Mouse (Mus musculus): ENCODE measurements around the gene B3gnt6.
"Not testable (repeated sequence)": the region's sequence is repeated elsewhere in the genome, so short reads cannot be mapped to it uniquely, and the experiment has no call there.

The B3gnt6 gene

DNA sequence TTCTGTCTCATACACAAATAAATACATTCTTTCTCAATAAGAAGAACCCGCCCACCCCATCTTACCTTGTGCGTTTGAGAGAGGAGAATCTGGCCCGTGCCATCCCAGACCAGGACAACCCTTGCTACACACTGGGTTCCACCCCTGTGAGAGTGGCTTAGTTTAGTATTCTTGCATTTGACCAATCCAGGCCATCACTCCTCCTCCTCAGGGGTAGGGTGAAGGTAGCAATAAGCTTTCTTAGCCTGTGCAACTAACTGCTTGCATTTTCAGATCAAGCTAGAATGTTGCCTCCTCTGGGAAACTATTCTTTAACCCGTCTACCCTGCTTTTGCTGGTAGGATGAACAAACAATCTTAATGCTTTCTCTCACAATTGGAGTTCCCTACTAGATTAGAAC, at the start of gene B3gnt6:
Gene B3gnt6, minus strand, starts transcription at position 101 of the 400 bp plus-strand sequence.
- DNase-seq, result no peak

DNA sequence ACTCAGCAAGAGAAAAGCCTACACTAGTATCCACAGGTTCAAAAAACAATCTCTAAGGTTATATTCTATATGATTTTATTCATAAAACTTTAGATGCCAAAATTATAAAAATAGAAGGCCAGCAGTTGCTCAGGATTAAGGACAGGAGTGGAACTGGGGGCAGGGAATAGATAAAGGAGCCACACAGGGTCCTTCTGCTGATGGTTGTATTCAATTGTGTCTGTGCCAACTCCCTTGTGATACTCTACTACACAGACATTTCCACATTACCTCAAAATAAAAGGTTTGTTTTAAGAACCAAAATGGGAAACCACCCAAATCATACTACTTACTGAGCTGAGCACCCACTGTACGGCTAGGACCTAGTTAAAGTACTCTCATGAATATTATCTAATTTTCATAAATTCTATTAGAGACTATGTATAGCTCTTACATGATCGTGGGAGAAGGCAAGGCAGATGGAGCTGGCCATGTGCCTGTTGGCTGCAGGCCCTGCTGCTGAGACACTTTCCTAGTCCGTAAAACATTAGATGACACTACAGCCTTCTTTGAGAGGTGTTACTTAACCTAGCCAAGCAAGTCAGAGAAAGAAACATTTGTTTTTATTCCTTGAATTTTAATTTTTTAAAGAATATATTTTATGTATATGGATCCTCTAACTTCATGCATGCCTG, 37.5 kb upstream of the B3gnt6 start:
- peak; percentile 42 for DNase-seq

DNA sequence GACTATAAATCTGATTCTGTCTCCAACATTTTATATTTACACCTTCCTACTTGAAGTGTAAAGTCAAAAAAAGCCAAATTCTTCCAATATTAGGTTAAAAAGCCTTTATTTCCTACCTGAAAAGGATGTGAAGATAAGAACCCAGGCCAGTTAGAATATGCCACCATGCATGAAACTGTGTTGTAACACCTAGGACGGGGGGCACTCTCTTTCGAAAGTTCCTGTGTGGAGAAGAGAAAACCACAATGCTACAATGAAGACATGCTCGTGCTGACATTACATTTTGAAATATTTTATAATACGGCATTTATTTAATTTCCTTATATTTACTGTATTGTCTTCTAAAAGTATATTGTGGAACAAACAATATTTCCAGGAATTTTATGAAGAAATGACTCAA, 24.5 kb upstream of the B3gnt6 start:
- DNase-seq, result no peak

DNA sequence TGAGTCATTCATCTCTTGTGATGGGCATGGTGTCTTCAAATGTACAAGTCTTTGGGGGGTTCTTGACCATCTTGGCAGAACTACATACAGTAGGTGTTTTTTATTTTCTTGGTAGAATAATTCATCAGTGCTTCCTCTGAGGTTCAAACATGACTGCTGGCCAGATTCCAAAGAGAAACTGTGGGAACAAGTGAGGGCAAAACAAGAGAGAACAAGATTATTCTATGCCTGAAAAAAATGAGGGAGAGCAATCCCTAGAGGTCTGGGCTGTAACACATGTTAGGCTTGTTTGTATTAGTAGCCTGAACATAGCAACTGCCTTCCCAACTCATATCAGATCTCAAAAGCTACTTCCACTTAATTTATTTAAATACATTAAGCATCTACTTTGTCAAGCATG, 17.4 kb upstream of the B3gnt6 start:
- no peak for DNase-seq

DNA sequence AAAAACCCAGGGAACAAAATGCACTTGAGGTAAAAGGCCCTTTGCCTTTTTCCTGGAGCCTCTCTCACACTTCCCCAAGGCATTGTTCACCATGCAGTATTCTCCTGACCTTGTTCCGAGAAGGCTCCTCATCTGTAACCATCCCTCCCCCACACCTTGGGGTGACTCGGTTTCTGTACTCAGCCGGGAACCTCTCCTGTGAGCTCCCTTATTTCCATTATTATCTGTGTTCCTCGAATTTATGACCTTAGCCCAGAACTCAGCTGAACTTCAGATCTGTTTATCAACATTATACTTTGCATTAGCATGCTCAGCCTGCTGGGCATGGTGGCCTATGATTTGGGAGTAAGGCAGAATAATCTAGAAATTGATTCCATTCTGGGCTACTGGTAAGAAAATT, 3.7 kb upstream of the B3gnt6 start:
- no peak for DNase-seq

DNA sequence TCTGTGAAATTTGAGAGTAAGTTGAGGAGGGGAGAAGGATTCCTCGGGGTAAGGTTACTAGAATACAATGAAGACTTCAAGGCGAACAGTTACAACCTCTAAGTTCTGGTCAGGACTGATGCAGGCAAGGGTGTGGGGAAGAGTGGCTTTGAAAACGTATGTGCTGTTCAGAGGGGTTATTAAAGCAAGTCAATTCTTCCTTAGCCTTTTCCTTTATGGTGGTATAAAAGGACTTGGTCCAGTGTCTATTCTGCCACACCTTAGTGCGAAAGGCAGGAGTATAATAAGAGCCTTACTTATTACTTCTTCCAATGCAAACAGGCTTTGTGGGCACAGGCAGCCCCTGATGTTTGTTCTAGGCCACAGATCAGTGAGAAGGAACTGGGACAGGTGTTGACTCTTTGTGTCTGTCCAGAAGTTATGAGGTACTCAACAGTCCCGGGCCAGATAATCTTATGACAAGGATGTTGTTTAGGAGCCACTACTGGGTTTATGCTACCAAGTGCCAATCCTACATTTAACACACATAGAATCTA, 2.3 kb upstream of the B3gnt6 start:
- no peak for DNase-seq

DNA sequence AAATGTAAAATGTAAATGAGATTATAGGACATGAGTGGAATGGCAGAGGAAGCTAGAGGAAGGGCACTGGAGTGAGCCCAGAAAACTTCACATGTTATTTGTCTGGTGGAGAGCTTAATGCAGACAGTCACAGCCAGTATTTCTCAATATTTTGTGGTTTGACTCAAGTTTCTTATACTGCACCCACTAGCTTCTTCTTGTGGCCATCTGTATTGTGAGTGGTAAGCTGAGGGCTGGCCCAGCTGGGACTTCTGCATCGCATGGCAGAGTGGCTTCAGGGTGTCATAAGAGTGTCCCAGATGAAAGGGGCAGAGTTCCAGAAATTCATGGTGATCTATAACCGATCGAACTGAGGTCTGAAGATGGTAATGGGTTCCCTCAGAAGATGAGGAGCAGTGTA, 1.1 kb upstream of the B3gnt6 start:
- DNase-seq, result no peak

DNA sequence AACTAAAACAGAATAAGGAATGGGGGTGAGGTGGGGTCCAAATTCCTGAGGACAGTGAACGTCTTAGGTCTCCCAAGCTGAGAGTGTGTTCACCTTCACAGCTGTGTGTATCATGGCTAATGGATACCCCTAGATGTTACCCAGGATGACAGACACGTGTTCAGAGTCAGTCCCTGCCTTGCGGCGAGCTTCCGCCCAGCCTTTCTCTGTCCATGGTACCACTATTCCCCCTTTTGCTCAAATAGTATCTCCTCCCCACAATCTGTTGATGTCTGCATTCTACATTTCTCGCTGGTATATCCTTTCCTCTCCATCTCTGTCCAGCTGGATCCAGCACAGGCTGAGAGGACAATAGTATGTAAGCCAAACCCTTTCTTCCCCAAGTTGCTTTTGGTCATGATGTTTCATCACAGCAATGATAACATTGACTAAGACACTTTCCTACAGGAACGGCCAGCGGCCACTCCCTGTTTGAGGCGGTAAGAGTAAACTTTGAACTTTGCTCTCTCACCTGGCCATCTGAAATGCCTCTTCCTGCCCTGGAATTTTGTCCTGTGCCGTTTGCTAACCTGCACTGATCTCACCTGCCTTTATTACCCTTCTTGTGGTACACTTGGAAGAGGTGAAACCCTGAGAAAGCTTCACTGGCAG, 4.0 kb downstream of the B3gnt6 start:
- no peak for DNase-seq

DNA sequence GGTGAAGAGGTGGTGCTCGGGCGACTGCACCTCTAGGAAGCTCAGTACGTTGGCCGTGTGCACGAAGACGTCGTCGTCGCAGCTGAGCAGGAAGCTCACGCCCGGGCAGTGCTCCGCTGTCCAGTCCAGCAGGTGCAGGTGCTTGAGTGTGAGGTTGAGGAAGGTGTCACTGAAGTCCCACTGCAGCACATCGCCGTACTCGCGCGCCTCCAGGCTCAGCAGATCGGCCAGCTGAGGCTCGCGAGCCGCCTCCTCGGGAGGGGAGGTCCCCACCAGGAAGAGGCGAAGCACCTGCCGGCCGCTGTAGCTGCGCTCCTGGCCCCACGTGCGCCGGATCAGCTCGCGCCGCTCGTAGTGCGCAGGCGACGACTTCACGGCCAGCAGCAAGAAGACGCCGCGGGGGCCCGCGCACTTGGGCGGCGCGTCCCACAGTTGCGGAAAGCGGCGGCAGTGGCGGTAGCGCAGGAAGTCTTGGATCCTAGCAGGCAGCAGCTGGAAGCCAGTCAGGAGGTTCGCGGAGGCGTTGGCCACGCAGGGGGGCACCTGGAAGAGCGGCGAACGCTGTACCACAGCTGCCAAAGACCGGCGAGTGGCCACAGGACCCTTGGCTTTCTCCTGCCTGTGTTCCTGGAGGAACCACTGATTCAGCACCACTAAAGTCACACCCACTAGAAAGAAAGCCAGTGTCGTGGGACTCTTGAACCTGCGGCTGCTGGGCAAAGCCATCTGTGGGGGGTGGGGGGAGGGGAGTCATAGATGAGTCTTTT, 5.1 kb downstream of the B3gnt6 start:
- peak; percentile 44 for DNase-seq

DNA sequence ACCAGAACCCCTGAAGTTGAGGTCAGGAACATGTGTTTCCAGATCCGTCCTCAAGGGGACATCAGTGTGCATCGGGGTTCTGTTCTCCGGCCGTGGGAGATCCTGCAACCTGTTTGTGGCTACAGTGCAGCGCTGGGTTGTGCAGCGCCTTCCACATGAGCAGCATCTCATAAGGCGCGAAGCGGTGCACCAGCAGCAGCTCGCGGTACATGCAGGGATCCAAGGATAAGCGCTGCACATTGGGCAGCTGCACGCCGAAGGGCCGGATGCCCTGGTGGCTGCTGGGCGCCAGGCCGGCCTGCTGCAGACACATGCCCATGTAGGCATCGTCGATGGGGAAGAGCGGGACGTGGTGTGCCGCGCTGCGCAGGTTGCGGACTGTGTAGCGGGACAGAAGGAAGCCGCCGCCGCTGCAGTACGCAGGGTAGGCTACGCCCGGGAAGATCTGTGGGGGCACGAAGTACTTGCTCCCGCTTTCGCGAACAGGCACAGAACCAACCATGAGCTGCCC, 5.7 kb downstream of the B3gnt6 start:
- peak; percentile 17 for DNase-seq

DNA sequence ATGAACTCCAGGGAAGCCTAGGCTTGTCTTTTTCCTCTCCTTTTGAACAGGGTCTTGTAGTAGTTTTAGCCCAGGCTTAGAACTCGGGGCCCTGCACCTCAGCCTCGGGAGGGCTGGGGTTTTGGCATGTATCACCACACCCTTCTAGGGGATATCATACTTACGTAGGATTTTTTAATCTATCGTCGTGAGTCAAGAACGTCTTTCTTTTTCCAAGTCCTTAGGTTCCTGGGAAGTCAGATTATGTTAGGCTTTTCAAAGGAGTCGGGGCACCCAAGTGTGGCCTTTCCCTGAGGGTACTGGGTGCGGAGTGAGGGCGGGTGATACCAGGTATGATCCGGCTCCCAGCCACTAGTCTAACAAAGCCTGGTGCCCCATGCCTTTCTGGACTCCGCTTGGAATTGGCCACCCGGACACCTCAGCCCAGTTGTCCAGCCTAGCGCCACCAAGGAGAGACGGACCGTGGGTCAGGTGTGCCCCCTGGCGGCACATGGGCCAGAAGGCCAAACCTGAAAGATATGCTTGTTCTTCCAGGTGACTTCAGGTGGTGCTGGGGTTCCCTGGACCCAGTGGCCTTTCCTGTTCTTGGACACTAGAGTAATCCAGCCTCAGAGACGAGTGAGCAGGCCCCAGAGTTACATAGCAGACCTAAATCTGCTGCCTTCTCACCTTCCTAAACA, 7.6 kb downstream of the B3gnt6 start:
- DNase-seq, result no peak

DNA sequence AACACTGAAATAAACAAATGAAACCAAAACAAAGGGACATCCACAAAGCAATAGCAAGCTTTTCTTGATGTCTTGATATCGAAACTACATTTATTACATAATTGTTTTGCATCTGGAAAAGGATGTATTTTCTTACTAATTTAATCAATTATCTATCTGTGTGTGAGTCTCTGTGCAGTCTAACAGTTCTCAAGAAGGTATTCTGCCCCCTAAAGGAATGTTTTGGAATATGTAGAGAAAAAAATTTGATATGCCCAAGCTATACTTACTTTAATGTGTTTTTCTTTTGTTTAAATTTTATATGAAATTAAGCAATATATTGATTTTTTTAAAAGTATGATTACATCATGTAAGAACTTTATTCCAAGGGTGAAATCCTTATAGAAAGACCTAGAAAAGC, 8.7 kb downstream of the B3gnt6 start:
- DNase-seq, result no peak

DNA sequence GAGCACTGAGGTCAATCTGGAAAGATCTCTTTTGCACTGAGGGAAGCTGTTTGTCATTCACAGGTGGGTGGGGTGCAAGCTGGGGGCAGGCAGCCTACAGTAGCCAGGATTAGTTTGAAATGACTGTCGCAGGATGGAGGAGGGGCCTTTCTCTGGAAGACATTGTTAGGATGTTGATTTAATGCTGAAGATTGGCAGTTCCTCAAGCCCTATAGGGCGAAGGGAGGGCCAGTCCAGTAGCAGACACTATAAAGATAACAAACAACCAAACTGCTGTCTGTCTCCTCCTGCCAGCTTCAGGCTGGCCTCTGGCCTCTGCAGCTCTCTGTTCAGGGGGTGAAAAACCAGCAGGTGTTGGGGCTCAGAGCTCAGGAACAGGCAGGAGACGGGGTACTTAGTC, 9.5 kb downstream of the B3gnt6 start:
- DNase-seq, result no peak

DNA sequence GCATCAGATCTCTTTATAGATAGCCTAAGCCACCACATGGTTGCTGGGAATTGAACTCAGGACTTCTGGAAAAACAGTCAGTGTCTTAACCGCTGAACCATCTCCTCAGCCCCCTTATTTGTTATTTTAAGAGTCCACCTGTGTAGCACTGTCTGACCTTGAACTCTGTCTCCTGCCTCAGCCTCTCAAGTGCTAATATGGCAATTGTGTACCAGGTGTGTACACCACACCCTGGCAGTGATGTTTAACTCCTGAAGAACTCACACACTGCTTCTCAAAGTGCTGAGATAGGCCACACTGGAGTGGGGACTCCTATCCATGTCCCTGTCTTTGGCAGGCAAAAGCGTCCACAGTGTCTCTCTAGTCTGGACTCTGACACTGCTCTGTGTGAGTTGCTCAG, 10.6 kb downstream of the B3gnt6 start:
- DNase-seq, result no peak

DNA sequence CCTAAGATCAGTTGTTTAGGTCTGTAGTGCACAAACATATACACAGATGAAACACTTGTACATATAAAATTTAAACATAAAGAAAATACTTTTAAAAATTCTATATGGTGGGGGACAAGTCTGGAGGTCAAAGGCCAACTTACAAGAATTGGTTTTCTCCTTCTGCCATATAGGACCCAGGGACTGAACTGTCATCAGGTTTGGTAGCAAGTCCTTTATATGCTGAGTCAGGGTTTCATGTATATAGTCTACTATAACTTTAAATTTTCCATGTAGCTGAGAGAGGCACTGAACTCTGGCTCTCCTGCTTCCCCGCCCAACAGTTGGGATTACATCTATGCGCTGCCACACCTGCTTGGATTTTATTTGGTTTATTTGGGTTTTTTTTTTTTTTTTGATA, 11.0 kb downstream of the B3gnt6 start:
- DNase-seq, result no peak

DNA sequence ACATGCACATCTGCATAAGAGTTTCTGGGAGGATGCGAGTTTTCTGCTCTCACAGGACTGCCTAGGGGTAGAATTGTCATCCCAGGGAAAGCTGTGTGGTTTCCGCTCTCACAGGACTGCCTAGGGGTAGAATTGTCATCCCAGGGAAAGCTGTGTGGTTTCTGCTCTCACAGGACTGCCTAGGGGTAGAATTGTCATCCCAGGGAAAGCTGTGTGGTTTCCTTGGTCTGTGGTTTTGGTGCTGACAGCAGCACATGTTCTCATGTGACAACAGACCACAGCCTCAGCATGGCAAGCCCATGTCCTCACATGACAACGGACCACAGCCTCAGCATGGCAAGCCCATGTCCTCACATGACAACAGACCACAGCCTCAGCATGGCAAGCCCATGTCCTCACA, 11.9 kb downstream of the B3gnt6 start:
- DNase-seq, result not testable (repeated sequence)

DNA sequence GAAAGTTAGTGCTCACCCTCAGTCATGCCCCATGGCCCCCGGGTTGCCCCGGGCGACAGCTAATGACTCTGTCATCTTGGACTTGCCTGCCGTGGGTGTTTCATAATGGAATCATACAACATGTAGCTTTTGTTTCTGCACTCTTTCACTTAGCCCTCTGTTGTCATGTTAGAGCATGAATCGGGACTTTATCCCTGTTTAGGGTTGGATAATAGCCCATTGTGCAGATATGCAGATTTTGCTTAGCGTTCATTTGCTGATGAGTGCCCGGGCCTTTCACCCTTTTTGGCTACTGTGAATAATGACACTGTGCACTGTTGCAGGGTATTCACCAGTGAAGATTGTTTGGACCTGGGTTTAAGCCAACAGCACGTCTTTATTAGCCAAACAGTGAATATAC, 12.6 kb downstream of the B3gnt6 start:
- DNase-seq, result peak; percentile 12

DNA sequence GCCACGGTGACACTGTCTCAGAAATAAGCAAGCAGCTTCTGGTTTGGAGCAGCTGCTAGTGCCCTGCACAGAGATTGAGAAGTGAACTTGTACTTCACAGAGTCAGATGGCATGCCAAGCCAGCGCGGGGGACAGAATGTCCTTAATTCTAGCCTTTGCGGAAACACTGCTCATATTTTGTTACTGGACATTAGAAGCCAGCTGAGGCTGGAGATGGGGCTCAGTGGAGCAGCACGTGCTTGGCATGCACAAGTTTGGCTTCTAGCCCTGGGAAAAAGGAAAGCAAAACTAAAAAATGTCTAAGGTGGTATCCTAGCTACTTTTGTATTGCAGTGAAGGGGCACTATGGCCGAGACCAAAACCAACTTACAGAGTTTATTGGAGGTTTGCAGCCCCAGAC, 14.0 kb downstream of the B3gnt6 start:
- DNase-seq, result no peak

DNA sequence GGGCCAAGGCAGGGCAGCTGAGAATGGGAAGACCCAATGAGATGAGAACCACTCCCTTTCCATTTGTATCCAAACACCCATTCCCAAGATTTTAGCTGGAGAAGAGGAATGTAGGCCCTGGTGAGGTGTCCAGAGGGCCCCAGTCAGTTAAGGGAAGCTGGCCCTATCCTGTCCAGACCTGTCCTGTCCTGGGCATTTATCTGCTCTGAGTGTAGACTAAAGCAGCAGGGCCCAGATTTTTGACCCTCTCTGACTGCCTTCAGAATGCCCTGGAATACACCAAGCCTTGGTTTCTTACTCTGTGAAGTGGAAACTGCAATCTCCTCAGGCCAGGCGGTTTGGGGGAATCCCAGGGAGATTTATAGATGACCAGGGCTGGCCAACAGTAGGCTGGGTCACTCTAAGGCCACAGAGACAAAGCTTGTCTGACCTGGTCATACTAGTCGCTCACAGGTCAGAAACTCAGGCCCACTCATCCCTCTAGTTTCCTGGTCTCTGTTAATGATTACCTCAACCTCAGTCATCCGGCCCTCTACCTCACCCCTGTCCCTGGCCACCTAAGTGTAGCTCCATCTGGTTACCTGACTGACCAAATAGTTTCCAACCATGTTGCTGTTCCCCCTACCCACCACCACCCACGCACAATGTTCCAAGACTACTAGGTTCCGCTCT, 20.6 kb downstream of the B3gnt6 start:
- DNase-seq, result no peak

DNA sequence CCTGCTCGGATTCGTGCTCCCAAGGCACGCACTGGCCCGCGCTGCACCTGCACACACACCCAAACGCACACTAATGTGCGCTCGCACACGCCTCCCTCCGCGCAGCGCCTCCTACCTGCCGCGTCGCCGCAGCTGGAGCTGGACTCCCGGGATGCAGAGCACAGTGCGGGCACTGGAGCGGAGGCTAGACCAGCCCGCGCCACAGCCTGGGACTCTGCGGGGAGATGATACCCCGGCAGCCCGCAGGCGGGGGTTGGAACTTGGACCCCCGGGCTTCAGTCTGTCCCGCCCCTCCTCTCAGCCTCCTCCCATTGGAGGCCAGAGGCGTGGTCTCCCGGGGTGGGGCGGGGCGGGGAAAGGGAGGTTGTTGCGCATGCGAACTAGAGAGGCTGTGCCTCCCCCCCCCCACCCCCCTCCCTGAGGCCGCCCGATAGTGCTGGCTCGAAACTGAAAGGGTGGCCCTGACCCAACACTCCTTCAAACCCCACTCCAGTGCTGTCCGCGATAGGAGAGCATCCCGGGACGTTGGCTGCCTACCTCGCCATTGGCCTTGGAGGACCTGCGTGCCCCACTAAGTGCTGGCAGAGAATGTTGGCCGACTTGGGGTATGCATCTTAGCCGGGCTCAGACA, 21.2 kb downstream of the B3gnt6 start, which contains the start of gene Capn5:
Gene Capn5, minus strand, starts transcription at position 346 of the 631 bp plus-strand sequence.
- DNase-seq, result peak; percentile 68

DNA sequence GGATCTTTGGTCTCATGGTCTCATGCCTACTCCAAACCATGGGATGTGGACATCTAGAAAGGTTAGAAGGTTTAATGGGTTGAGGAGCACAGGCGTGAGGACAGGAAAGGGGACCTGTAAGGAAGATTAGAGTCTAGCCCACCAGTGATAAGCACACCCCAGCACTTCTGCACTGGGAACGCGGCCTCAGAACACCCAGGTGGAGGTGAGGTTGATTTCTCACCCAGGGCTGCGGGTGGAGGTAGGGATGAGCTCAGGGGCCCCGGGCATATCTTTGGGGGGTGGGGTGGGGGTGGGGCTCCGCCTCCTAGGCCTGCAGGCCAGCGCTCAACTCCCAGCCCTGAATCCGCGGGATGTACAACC, 21.7 kb downstream of the B3gnt6 start:
- no peak for DNase-seq

DNA sequence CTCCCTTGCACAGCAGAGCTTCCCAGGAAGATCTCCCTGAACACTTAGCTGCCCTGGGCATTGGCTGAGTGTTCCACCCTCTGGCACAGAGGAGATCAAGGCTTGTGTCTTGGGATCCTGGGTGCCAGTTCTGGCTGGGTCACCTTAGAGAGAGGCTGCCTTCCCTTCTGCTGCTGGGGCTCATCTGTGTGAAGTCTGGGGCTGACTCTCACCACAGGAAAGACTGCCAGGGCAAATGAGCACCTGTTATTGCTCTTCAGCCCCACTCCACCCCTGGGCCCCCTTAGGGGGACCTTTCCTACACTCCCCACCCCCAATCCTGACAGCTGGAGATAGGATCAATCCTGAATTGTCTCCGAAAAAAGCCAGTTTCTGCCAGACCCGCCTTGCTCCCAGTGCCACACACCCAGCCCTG, 22.2 kb downstream of the B3gnt6 start:
- no peak for DNase-seq

Data from right cerebral cortex, adult 18-20 months (tissue).